In the genomic region with DNA sequence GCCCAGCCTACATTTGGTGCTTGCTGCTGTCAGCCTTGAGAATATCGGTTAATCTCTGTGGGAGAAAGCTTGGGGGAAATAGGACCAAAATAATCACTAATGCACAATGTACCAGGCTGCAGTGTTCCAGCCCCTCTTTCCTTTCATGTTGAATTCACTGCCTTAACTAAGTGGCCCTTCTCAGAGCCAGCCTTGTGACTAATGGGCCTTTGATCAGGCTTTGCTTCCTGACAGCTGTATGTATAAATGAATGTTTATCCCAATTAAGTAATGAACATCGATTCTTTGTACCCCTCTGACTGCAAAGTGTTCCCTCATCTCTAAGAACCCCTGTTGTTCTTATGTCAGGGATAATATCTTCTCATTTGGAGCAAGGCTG, we compare ENCODE assay signal across 25 mouse cellular contexts. TPM values are rescaled to one million over a fixed set of nuclear protein-coding genes. Genes with fewer than 3 reads are reported as not detected.
DNase-seq lines count a peak whose midpoint lies in the region; ATAC-seq and TF ChIP-seq lines count a peak whose summit lies in the region.
"Had no signal": no experiment of that assay in that cellular context is flagged by ENCODE, and none has a peak within 500 bp of the region (broad histone marks: within the 10 kb centered on the region; RNA-seq: fewer than 3 reads in every experiment).

No protein-coding gene starts in this region.

- no peak for TF ChIP-seq POLR2A in brain, embryonic 14.5 days (IDR thresholded peaks at IDR 0.05; ENCODE audit: borderline replicate concordance, extremely low read depth, insufficient read depth, insufficient read length, poor library complexity, severe bottlenecking)

- WGBS in forebrain, embryonic 13.5 days, result 3% methylated on average over 2 of the region's 2 CpGs
- 8% methylated on average over 2 of the region's 2 CpGs for WGBS in midbrain, embryonic 14.5 days
- WGBS in heart, embryonic 10.5 days, result 73% methylated on average over 2 of the region's 2 CpGs

- H3K36me3 ChIP-seq in forebrain, embryonic 13.5 days (ENCODE audit: poor library complexity, severe bottlenecking), result no peaks in the 10 kb centered on the region
- H3K36me3 ChIP-seq in midbrain, embryonic 14.5 days (ENCODE audit: control insufficient read depth, insufficient read depth, low read length), result no peaks in the 10 kb centered on the region
- H3K36me3 ChIP-seq in heart, embryonic 10.5 days, result no peaks in the 10 kb centered on the region
- H3K36me3 ChIP-seq: G1E; hindbrain, embryonic 15.5 days; limb, embryonic 15.5 days; liver, embryonic 15.5 days; neural tube, embryonic 13.5 days had no signal

- H3K4me3 ChIP-seq in forebrain, embryonic 13.5 days, result no peak overlapping the region
- H3K4me3 ChIP-seq in midbrain, embryonic 14.5 days (replicated peaks; ENCODE audit: low read depth, low read length), result no peak overlapping the region
- H3K4me3 ChIP-seq in heart, embryonic 10.5 days, result no peak overlapping the region
- H3K4me3 ChIP-seq: hindbrain, embryonic 15.5 days; layer of hippocampus, adult 2 months; limb, embryonic 15.5 days; liver, embryonic 15.5 days; neural tube, embryonic 13.5 days had no signal

- ATAC-seq in forebrain, embryonic 13.5 days, result peak; percentile 78; the same call in 1 of the 2 replicates
- ATAC-seq in midbrain, embryonic 14.5 days (ENCODE audit: low FRiP score, low TSS enrichment), result no peak
- ATAC-seq: activated CD4-positive, CD25-positive, alpha-beta regulatory T cell, adult 4 months; lung, postnatal 0 days had no signal

- DNase-seq in heart, adult 11 months, result peak; percentile 23
- DNase-seq in heart, postnatal 10 days, result no peak
- DNase-seq in brain, embryonic 14.5 days (ENCODE audit: low read depth), result peak; percentile 91
- DNase-seq in midbrain, embryonic 14.5 days, result peak; percentile 48
- DNase-seq in left cerebral cortex, adult 9 months (ENCODE audit: low spot score in 2 of 2), result no peak
- no peak for DNase-seq in spleen, postnatal 4 days (ENCODE audit: low spot score in 2 of 2)
- no peak for DNase-seq in heart, embryonic 10.5 days (ENCODE audit: low spot score)
- DNase-seq: adrenal gland, postnatal 14 days; cerebellum, adult 2 months; heart, postnatal 14 days; kidney, adult 11 months; right cerebral cortex, postnatal 25 days had no signal

- H3K9ac ChIP-seq in forebrain, embryonic 13.5 days, result no peak overlapping the region
- no peak overlapping the region for H3K9ac ChIP-seq in midbrain, embryonic 14.5 days (replicated peaks; ENCODE audit: low read length)
- H3K9ac ChIP-seq: hindbrain, embryonic 15.5 days; limb, embryonic 15.5 days; liver, embryonic 15.5 days; neural tube, embryonic 13.5 days had no signal

- peaks cover 73% of the 10 kb centered on the region for H3K27me3 ChIP-seq in forebrain, embryonic 13.5 days
- no peaks in the 10 kb centered on the region for H3K27me3 ChIP-seq in midbrain, embryonic 14.5 days (ENCODE audit: control insufficient read depth, insufficient read depth, low read length)
- H3K27me3 ChIP-seq in heart, embryonic 10.5 days (ENCODE audit: insufficient read depth, poor library complexity, severe bottlenecking), result no peaks in the 10 kb centered on the region
- H3K27me3 ChIP-seq: hindbrain, embryonic 15.5 days; limb, embryonic 15.5 days; liver, embryonic 15.5 days; neural tube, embryonic 13.5 days had no signal

- intact Hi-C loops in heart, postnatal 10 days (cut with DNase I), result no loop called here

- H3K4me1 ChIP-seq in forebrain, embryonic 13.5 days, result peaks cover 21% of the 10 kb centered on the region
- H3K4me1 ChIP-seq in midbrain, embryonic 14.5 days (ENCODE audit: control insufficient read depth, insufficient read depth, low read length), result 0 out of 2 replicates have a peak, but pooled peaks cover 2% of the 10 kb centered on the region
- H3K4me1 ChIP-seq in heart, embryonic 10.5 days, result no peaks in the 10 kb centered on the region
- H3K4me1 ChIP-seq: hindbrain, embryonic 15.5 days; liver, embryonic 15.5 days had no signal

- no peak overlapping the region for H3K27ac ChIP-seq in forebrain, embryonic 13.5 days
- H3K27ac ChIP-seq in midbrain, embryonic 14.5 days (replicated peaks; ENCODE audit: low read depth, low read length), result no peak overlapping the region
- H3K27ac ChIP-seq in heart, embryonic 10.5 days, result no peak overlapping the region
- H3K27ac ChIP-seq: hindbrain, embryonic 15.5 days; kidney, postnatal 0 days; layer of hippocampus, adult 2 months; limb, embryonic 15.5 days; liver, embryonic 15.5 days; neural tube, embryonic 13.5 days had no signal

- no peak overlapping the region for H3K4me2 ChIP-seq in forebrain, embryonic 13.5 days
- no peak overlapping the region for H3K4me2 ChIP-seq in midbrain, embryonic 14.5 days (ENCODE audit: low read length)
- H3K4me2 ChIP-seq: heart, embryonic 11.5 days; hindbrain, embryonic 15.5 days; limb, embryonic 15.5 days; liver, embryonic 15.5 days; neural tube, embryonic 13.5 days had no signal

- no peak for TF ChIP-seq CTCF in brain, embryonic 14.5 days (IDR thresholded peaks at IDR 0.05; ENCODE audit: borderline replicate concordance, extremely low read depth, insufficient read depth, insufficient read length)

- H3K9me3 ChIP-seq in forebrain, embryonic 13.5 days (replicated peaks), result no peaks in the 10 kb centered on the region
- no peaks in the 10 kb centered on the region for H3K9me3 ChIP-seq in midbrain, embryonic 14.5 days (ENCODE audit: control insufficient read depth, low read length)
- no peaks in the 10 kb centered on the region for H3K9me3 ChIP-seq in heart, embryonic 10.5 days
- H3K9me3 ChIP-seq: hindbrain, embryonic 15.5 days; limb, embryonic 15.5 days; liver, embryonic 15.5 days; neural tube, embryonic 13.5 days had no signal

RNA-seq across cellular contexts. Expression of gene Ankfn1, which starts 11.7 kb away (rescaled TPM):
- total RNA-seq in heart, postnatal 10 days (2021), result not detected
- polyA plus RNA-seq in brain, embryonic 14.5 days (2012; rRNA removed), result 3.7 and 6.5 TPM in 2 replicates
- 2.4 and 3.5 TPM in 2 replicates for polyA plus RNA-seq in forebrain, embryonic 13.5 days (2015; fragmentation: Nextera tagmentation; extraction: Ambion mirVana)
- polyA plus RNA-seq in midbrain, embryonic 14.5 days (2014; fragmentation: Nextera tagmentation; extraction: Ambion mirVana), result 5.9 and 6.7 TPM in 2 replicates
- polyA plus RNA-seq in heart, embryonic 10.5 days (2016; fragmentation: Nextera tagmentation; extraction: Ambion mirVana), result 0.18 TPM in 1 of 2 replicates, not detected in the other
- total RNA-seq: common myeloid progenitor, adult 5-6 weeks; megakaryocyte progenitor cell, adult 5-6 weeks had no signal
- polyA plus RNA-seq: activated CD4-positive, CD25-positive, alpha-beta regulatory T cell, adult 4 months; G1E; liver, embryonic 15.5 days had no signal

Comparison
In these comparisons a context has a peak if more than half of its experiments do, and no peak if none do; other contexts are left out.
1. DNase-seq: peak in heart, adult 11 months (single experiment), brain, embryonic 14.5 days (single experiment) and midbrain, embryonic 14.5 days (single experiment); none in heart, postnatal 10 days (0 of 2), left cerebral cortex, adult 9 months (0 of 2), spleen, postnatal 4 days (0 of 2) and heart, embryonic 10.5 days (single experiment).